Mouse (Mus musculus): ENCODE measurements around the gene Cand2.

DNA sequence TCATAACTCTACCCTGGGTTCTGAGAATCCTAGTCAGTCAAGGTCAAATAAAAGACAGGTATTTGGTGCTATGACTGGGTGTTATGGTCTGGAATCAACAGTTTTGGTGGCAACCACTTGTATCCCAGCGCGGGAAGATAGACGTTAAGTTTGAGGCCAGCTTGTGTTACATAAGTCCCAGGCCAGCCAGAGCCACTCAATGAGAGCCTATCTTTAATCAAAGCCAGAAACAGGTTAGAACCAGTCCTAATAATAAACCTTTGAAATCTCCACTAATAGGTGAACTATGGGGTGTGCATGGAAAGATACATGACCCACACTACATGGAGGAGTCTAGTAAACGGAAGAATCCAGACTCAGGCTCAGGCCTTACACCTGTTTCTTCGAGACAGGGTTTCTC is 64.4 kb downstream of the Cand2 start:
- TF ChIP-seq E2F4 (IDR thresholded peaks at IDR 0.05; ENCODE audit: insufficient read depth), result no peak
- no peak for TF ChIP-seq POLR2A (IDR thresholded peaks at IDR 0.05; ENCODE audit: insufficient read length, low read depth)
- TF ChIP-seq TCF12 (IDR thresholded peaks at IDR 0.05; ENCODE audit: insufficient read depth, poor library complexity, severe bottlenecking), result no peak
